ENCODE assay signal across 16 mouse cellular contexts in genomic region chr6:15257893-15258292, GRCm38 (mm10).
DNase-seq lines count a peak whose midpoint lies in the region; ATAC-seq and TF ChIP-seq lines count a peak whose summit lies in the region.
"Had no signal": no experiment of that assay in that cellular context is flagged by ENCODE, and none has a peak within 500 bp of the region (broad histone marks: within the 10 kb centered on the region; RNA-seq: fewer than 3 reads in every experiment).

No protein-coding gene starts in this region.

- H3K27me3 ChIP-seq in heart, embryonic 11.5 days (ENCODE audit: control insufficient read depth, insufficient read depth, low read length), result no peaks in the 10 kb centered on the region
- no peaks in the 10 kb centered on the region for H3K27me3 ChIP-seq in lung, embryonic 14.5 days (ENCODE audit: insufficient read depth, low read length)
- H3K27me3 ChIP-seq in hindbrain, embryonic 14.5 days (ENCODE audit: control insufficient read depth, insufficient read depth, low read length), result no peaks in the 10 kb centered on the region
- H3K27me3 ChIP-seq in neural tube, embryonic 15.5 days (replicated peaks), result no peaks in the 10 kb centered on the region
- H3K27me3 ChIP-seq: forebrain, embryonic 15.5 days; neural tube, embryonic 12.5 days had no signal

- TF ChIP-seq CTCF in lung, embryonic 14.5 days (IDR thresholded peaks at IDR 0.05; ENCODE audit: low read depth), result no peak

- no peak for DNase-seq in heart, adult 9 months (ENCODE audit: low spot score in 2 of 2)
- DNase-seq in lung, embryonic 14.5 days, result no peak
- no peak for DNase-seq in lung, postnatal 4 days
- DNase-seq in hindbrain, embryonic 14.5 days (ENCODE audit: low spot score), result no peak
- no peak for DNase-seq in spleen, adult 18-20 months
- DNase-seq: B cell, adult 2 months; cerebellum, adult 18-20 months; kidney, adult 9 months; layer of hippocampus, adult 9-11 months; thymus, postnatal 25 days had no signal

- no peak overlapping the region for H3K4me3 ChIP-seq in heart, embryonic 11.5 days (ENCODE audit: low read depth, low read length)
- no peak overlapping the region for H3K4me3 ChIP-seq in lung, embryonic 14.5 days (ENCODE audit: low read depth, low read length)
- H3K4me3 ChIP-seq in hindbrain, embryonic 14.5 days (replicated peaks; ENCODE audit: low read length), result no peak overlapping the region
- no peak overlapping the region for H3K4me3 ChIP-seq in neural tube, embryonic 15.5 days (replicated peaks)
- H3K4me3 ChIP-seq: forebrain, embryonic 15.5 days; neural tube, embryonic 12.5 days had no signal

- no peaks in the 10 kb centered on the region for H3K36me3 ChIP-seq in heart, embryonic 11.5 days (ENCODE audit: control insufficient read depth, insufficient read depth, low read length)
- no peaks in the 10 kb centered on the region for H3K36me3 ChIP-seq in lung, embryonic 14.5 days (ENCODE audit: insufficient read depth)
- no peaks in the 10 kb centered on the region for H3K36me3 ChIP-seq in hindbrain, embryonic 14.5 days (replicated peaks; ENCODE audit: control insufficient read depth, insufficient read depth)
- no peaks in the 10 kb centered on the region for H3K36me3 ChIP-seq in neural tube, embryonic 15.5 days
- H3K36me3 ChIP-seq: forebrain, embryonic 15.5 days; G1E; neural tube, embryonic 12.5 days had no signal

- H3K4me2 ChIP-seq in heart, embryonic 11.5 days, result peak overlapping the region; percentile 42
- peak overlapping the region; percentile 50 for H3K4me2 ChIP-seq in lung, embryonic 14.5 days
- H3K4me2 ChIP-seq in hindbrain, embryonic 14.5 days (replicated peaks), result peak overlapping the region; percentile 8; the same call in 1 of the 2 replicates
- peak overlapping the region; percentile 20; the same call in 1 of the 2 replicates for H3K4me2 ChIP-seq in neural tube, embryonic 15.5 days
- H3K4me2 ChIP-seq: forebrain, embryonic 15.5 days; neural tube, embryonic 12.5 days had no signal

- no peak for ATAC-seq in heart, embryonic 11.5 days (replicated peaks; ENCODE audit: insufficient number of reproducible peaks, low FRiP score, low TSS enrichment)
- ATAC-seq in lung, embryonic 14.5 days (ENCODE audit: insufficient read depth), result no peak
- ATAC-seq in hindbrain, embryonic 14.5 days (ENCODE audit: low FRiP score), result no peak
- ATAC-seq in neural tube, embryonic 15.5 days (ENCODE audit: low FRiP score), result no peak
- no peak for ATAC-seq in megakaryocyte, adult 5-6 weeks (ENCODE audit: poor library complexity, severe bottlenecking)
- ATAC-seq: forebrain, embryonic 15.5 days had no signal

- H3K27ac ChIP-seq in heart, embryonic 11.5 days (ENCODE audit: low read depth, low read length), result peak overlapping the region; percentile 35
- H3K27ac ChIP-seq in lung, embryonic 14.5 days (ENCODE audit: low read depth), result no peak overlapping the region
- H3K27ac ChIP-seq in hindbrain, embryonic 14.5 days, result no peak overlapping the region
- H3K27ac ChIP-seq in neural tube, embryonic 15.5 days (replicated peaks), result no peak overlapping the region
- H3K27ac ChIP-seq: forebrain, embryonic 15.5 days; neural tube, embryonic 12.5 days had no signal

- no peaks in the 10 kb centered on the region; the same call in 1 of the 2 replicates for H3K4me1 ChIP-seq in heart, embryonic 11.5 days (ENCODE audit: control insufficient read depth, insufficient read depth, low read length)
- no peaks in the 10 kb centered on the region for H3K4me1 ChIP-seq in lung, embryonic 14.5 days (ENCODE audit: insufficient read depth)
- H3K4me1 ChIP-seq in hindbrain, embryonic 14.5 days (replicated peaks; ENCODE audit: control insufficient read depth, insufficient read depth, low read length), result peaks cover 7% of the 10 kb centered on the region; the same call in 1 of the 2 replicates
- no peaks in the 10 kb centered on the region for H3K4me1 ChIP-seq in neural tube, embryonic 15.5 days
- H3K4me1 ChIP-seq: neural tube, embryonic 12.5 days had no signal

- no peak overlapping the region for H3K9ac ChIP-seq in heart, embryonic 11.5 days (ENCODE audit: low read depth, low read length)
- H3K9ac ChIP-seq in lung, embryonic 14.5 days, result no peak overlapping the region
- H3K9ac ChIP-seq in hindbrain, embryonic 14.5 days, result no peak overlapping the region
- no peak overlapping the region for H3K9ac ChIP-seq in neural tube, embryonic 15.5 days (replicated peaks)
- H3K9ac ChIP-seq: forebrain, embryonic 15.5 days; neural tube, embryonic 12.5 days had no signal

- H3K9me3 ChIP-seq in heart, embryonic 11.5 days (replicated peaks; ENCODE audit: control insufficient read depth, low read length), result no peaks in the 10 kb centered on the region
- H3K9me3 ChIP-seq in lung, embryonic 14.5 days (ENCODE audit: low read depth, low read length), result no peaks in the 10 kb centered on the region
- no peaks in the 10 kb centered on the region for H3K9me3 ChIP-seq in hindbrain, embryonic 14.5 days (ENCODE audit: control insufficient read depth, low read length)
- H3K9me3 ChIP-seq in neural tube, embryonic 15.5 days (replicated peaks), result no peaks in the 10 kb centered on the region
- H3K9me3 ChIP-seq: forebrain, embryonic 15.5 days; G1E; neural tube, embryonic 12.5 days had no signal

- 48% methylated on average over 6 of the region's 6 CpGs for WGBS in heart, embryonic 11.5 days (ENCODE audit: insufficient replicate concordance)
- 25% methylated on average over 6 of the region's 6 CpGs for WGBS in lung, embryonic 14.5 days
- WGBS in hindbrain, embryonic 14.5 days, result 45% methylated on average over 6 of the region's 6 CpGs
- WGBS in neural tube, embryonic 15.5 days, result 53% methylated on average over 6 of the region's 6 CpGs
